Mouse (Mus musculus) heart, postnatal 0 days (tissue): ENCODE data around the gene Prkar2b.

Source experiments
- CTCF ChIP-seq: IDR thresholded peaks from 2 replicates; pipeline ENCODE4 v1.5.1; 2016; ENCODE audit warnings: antibody characterized with exemption, control low read depth, low read depth
- EP300 ChIP-seq: IDR thresholded peaks from 2 replicates; pipeline ENCODE4 v1.6.1; 2016; ENCODE audit warnings: antibody characterized with exemption, low read depth

GRCm38 (mm10) chr12:31928498-31928897, 132.6 kb downstream of the Prkar2b start:
- no peak for TF ChIP-seq CTCF
- TF ChIP-seq EP300, result no peak
